Mouse (Mus musculus) ES-Bruce4 (cell line): ENCODE measurements at regions not wholly inside any gene's neighbourhood (a gene's known extent, or its start where the extent isn't known, plus 50 kb on each side); places are given as distances from the start of the nearest gene placed in this dataset.

Experiments
- CTCF ChIP-seq: IDR thresholded peaks from one replicate; pipeline ENCODE4 v1.8.1; 2011; ENCODE audit warnings: low read depth, low read length
- EP300 ChIP-seq: IDR thresholded peaks from 2 replicates; pipeline ENCODE4 v1.6.1; 2011; ENCODE audit warnings: low read depth, low read length; ENCODE audit not compliant: insufficient read depth

- TF ChIP-seq EP300 (no peak), CTCF (no peak)
Measured at GRCm38 (mm10) chr5:75876871-75877608, 101.2 kb downstream of the Kdr start.
